Mouse (Mus musculus): Measurements from ENCODE around the gene Slc41a1. TPM values are rescaled to one million over a fixed set of nuclear protein-coding genes. Genes with fewer than 3 reads are reported as not detected.

Slc41a1 gene
- polyA plus RNA-seq (2012; ENCODE audit: insufficient read depth, insufficient read length, missing spikeins): 13.7 and 15.9 TPM in 2 replicates

GRCm38 (mm10) chr1:131827207-131827786, at the start of gene Slc41a1:
Gene Slc41a1, plus strand, starts transcription at chr1:131827493.
- Histone ChIP-seq H3K4me1 (ENCODE audit: control insufficient read depth, insufficient read depth, insufficient read length, low read length) (peaks cover 6% of the 10 kb centered on the region), H3K27ac (replicated peaks; ENCODE audit: low read depth, low read length) (peak within 1 kb of the TSS; percentile 78), H3K4me3 (ENCODE audit: insufficient read depth, low read depth, low read length) (peak within 1 kb of the TSS; percentile 87)

GRCm38 (mm10) chr1:131794591-131794990, 32.7 kb upstream of the Slc41a1 start:
- Histone ChIP-seq H3K4me1 (ENCODE audit: control insufficient read depth, insufficient read depth, insufficient read length, low read length) (no peaks in the 10 kb centered on the region), H3K4me3 (ENCODE audit: insufficient read depth, low read depth, low read length) (no peak overlapping the region), H3K27ac (replicated peaks; ENCODE audit: low read depth, low read length) (no peak overlapping the region)

- no peak overlapping the region for H3K27ac ChIP-seq (replicated peaks; ENCODE audit: low read depth, low read length)
- no peak overlapping the region for H3K4me3 ChIP-seq (ENCODE audit: insufficient read depth, low read depth, low read length)
- H3K4me1 ChIP-seq (ENCODE audit: control insufficient read depth, insufficient read depth, insufficient read length, low read length): no peaks in the 10 kb centered on the region
Measured at GRCm38 (mm10) chr1:131795171-131795570, 32.1 kb upstream of the Slc41a1 start.

- Histone ChIP-seq H3K27ac (replicated peaks; ENCODE audit: low read depth, low read length) (no peak within 1 kb of the TSS), H3K4me1 (ENCODE audit: control insufficient read depth, insufficient read depth, insufficient read length, low read length) (no peaks in the 10 kb centered on the region), H3K4me3 (ENCODE audit: insufficient read depth, low read depth, low read length) (peak within 1 kb of the TSS; percentile 55)
Measured at GRCm38 (mm10) chr1:131797202-131797909, 29.9 kb upstream of the Slc41a1 start, which contains the start of gene Pm20d1. Gene Pm20d1, plus strand, starts transcription at chr1:131797381.

GRCm38 (mm10) chr1:131800001-131800400, 27.3 kb upstream of the Slc41a1 start:
- no peak overlapping the region for H3K4me3 ChIP-seq (ENCODE audit: insufficient read depth, low read depth, low read length)
- H3K4me1 ChIP-seq (ENCODE audit: control insufficient read depth, insufficient read depth, insufficient read length, low read length): 0 out of 2 replicates have a peak, but pooled peaks cover 2% of the 10 kb centered on the region
- no peak overlapping the region for H3K27ac ChIP-seq (replicated peaks; ENCODE audit: low read depth, low read length)

- H3K4me1 ChIP-seq (ENCODE audit: control insufficient read depth, insufficient read depth, insufficient read length, low read length): 0 out of 2 replicates have a peak, but pooled peaks cover 2% of the 10 kb centered on the region
- no peak overlapping the region for H3K27ac ChIP-seq (replicated peaks; ENCODE audit: low read depth, low read length)
Measured at GRCm38 (mm10) chr1:131801071-131801470, 26.2 kb upstream of the Slc41a1 start.

GRCm38 (mm10) chr1:131802652-131803051, 24.6 kb upstream of the Slc41a1 start:
- H3K27ac ChIP-seq (replicated peaks; ENCODE audit: low read depth, low read length): no peak overlapping the region
- H3K4me3 ChIP-seq (ENCODE audit: insufficient read depth, low read depth, low read length): no peak overlapping the region

More at GRCm38 (mm10) chr1:131801071-131801470, 26.2 kb upstream of the Slc41a1 start:
- H3K4me3 ChIP-seq (ENCODE audit: insufficient read depth, low read depth, low read length): no peak overlapping the region

GRCm38 (mm10) chr1:131804166-131804565, 23.1 kb upstream of the Slc41a1 start:
- Histone ChIP-seq H3K4me1 (ENCODE audit: control insufficient read depth, insufficient read depth, insufficient read length, low read length) (0 out of 2 replicates have a peak, but pooled peaks cover 2% of the 10 kb centered on the region), H3K27ac (replicated peaks; ENCODE audit: low read depth, low read length) (no peak overlapping the region), H3K4me3 (ENCODE audit: insufficient read depth, low read depth, low read length) (no peak overlapping the region)

More at GRCm38 (mm10) chr1:131802652-131803051, 24.6 kb upstream of the Slc41a1 start:
- H3K4me1 ChIP-seq (ENCODE audit: control insufficient read depth, insufficient read depth, insufficient read length, low read length): 0 out of 2 replicates have a peak, but pooled peaks cover 2% of the 10 kb centered on the region

GRCm38 (mm10) chr1:131808986-131809385, 18.3 kb upstream of the Slc41a1 start:
- Histone ChIP-seq H3K4me3 (ENCODE audit: insufficient read depth, low read depth, low read length) (no peak overlapping the region), H3K4me1 (ENCODE audit: control insufficient read depth, insufficient read depth, insufficient read length, low read length) (no peaks in the 10 kb centered on the region), H3K27ac (replicated peaks; ENCODE audit: low read depth, low read length) (no peak overlapping the region)

- H3K27ac ChIP-seq (replicated peaks; ENCODE audit: low read depth, low read length): no peak overlapping the region
- no peak overlapping the region for H3K4me3 ChIP-seq (ENCODE audit: insufficient read depth, low read depth, low read length)
- no peaks in the 10 kb centered on the region for H3K4me1 ChIP-seq (ENCODE audit: control insufficient read depth, insufficient read depth, insufficient read length, low read length)
Measured at GRCm38 (mm10) chr1:131809651-131810050, 17.6 kb upstream of the Slc41a1 start.

GRCm38 (mm10) chr1:131811393-131811792, 15.9 kb upstream of the Slc41a1 start:
- H3K27ac ChIP-seq (replicated peaks; ENCODE audit: low read depth, low read length): no peak overlapping the region
- no peak overlapping the region for H3K4me3 ChIP-seq (ENCODE audit: insufficient read depth, low read depth, low read length)
- H3K4me1 ChIP-seq (ENCODE audit: control insufficient read depth, insufficient read depth, insufficient read length, low read length): no peaks in the 10 kb centered on the region

- Histone ChIP-seq H3K27ac (replicated peaks; ENCODE audit: low read depth, low read length) (no peak overlapping the region), H3K4me3 (ENCODE audit: insufficient read depth, low read depth, low read length) (no peak overlapping the region), H3K4me1 (ENCODE audit: control insufficient read depth, insufficient read depth, insufficient read length, low read length) (no peaks in the 10 kb centered on the region)
Measured at GRCm38 (mm10) chr1:131812006-131812405, 15.3 kb upstream of the Slc41a1 start.

- Histone ChIP-seq H3K27ac (replicated peaks; ENCODE audit: low read depth, low read length) (no peak overlapping the region), H3K4me3 (ENCODE audit: insufficient read depth, low read depth, low read length) (no peak overlapping the region), H3K4me1 (ENCODE audit: control insufficient read depth, insufficient read depth, insufficient read length, low read length) (no peaks in the 10 kb centered on the region)
Measured at GRCm38 (mm10) chr1:131812631-131813295, 14.5 kb upstream of the Slc41a1 start.

- no peak overlapping the region for H3K27ac ChIP-seq (replicated peaks; ENCODE audit: low read depth, low read length)
- no peak overlapping the region for H3K4me3 ChIP-seq (ENCODE audit: insufficient read depth, low read depth, low read length)
- no peaks in the 10 kb centered on the region for H3K4me1 ChIP-seq (ENCODE audit: control insufficient read depth, insufficient read depth, insufficient read length, low read length)
Measured at GRCm38 (mm10) chr1:131813731-131814130, 13.6 kb upstream of the Slc41a1 start.

- no peak overlapping the region for H3K27ac ChIP-seq (replicated peaks; ENCODE audit: low read depth, low read length)
- no peaks in the 10 kb centered on the region for H3K4me1 ChIP-seq (ENCODE audit: control insufficient read depth, insufficient read depth, insufficient read length, low read length)
- no peak overlapping the region for H3K4me3 ChIP-seq (ENCODE audit: insufficient read depth, low read depth, low read length)
Measured at GRCm38 (mm10) chr1:131814191-131814590, 13.1 kb upstream of the Slc41a1 start.

All from brown adipose tissue, adult 24 weeks (tissue).